Mouse (Mus musculus) limb, embryonic 13.5 days (tissue): Measurements from ENCODE around the gene Ptprd. TPM values are rescaled to one million over a fixed set of nuclear protein-coding genes. Genes with fewer than 3 reads are reported as not detected.

Experiments
- ATAC-seq: fragments of 200-750 bp; cut with Nextera tagmentation; 2 replicates; pipeline ENCODE4 v1.8.0; 2017; ENCODE audit warnings: low read depth, moderate number of reproducible peaks, moderate TSS enrichment; ENCODE audit not compliant: low FRiP score
- H3K27ac ChIP-seq: fragments of 300-500 bp; sonication (generic); 2 replicates; pipeline ENCODE4 v1.5.1; 2015; ENCODE audit warnings: inconsistent platforms, mild to moderate bottlenecking, moderate library complexity
- H3K27me3 ChIP-seq: fragments of 300-500 bp; sonication (generic); 2 replicates; pipeline ENCODE4 v1.6.1; 2015; ENCODE audit warnings: mild to moderate bottlenecking, inconsistent platforms
- H3K36me3 ChIP-seq: fragments of 300-500 bp; sonication (generic); 2 replicates; pipeline ENCODE4 v1.6.1; 2015; ENCODE audit warnings: inconsistent platforms, mild to moderate bottlenecking, moderate library complexity
- H3K4me1 ChIP-seq: fragments of 300-500 bp; sonication (generic); 2 replicates; pipeline ENCODE4 v1.6.1; 2015; ENCODE audit warnings: inconsistent platforms
- H3K4me2 ChIP-seq: fragments of 300-500 bp; sonication (generic); replicated peaks from 2 replicates; pipeline ENCODE4 v1.6.1; 2015; ENCODE audit warnings: inconsistent platforms, mild to moderate bottlenecking, moderate library complexity
- H3K4me3 ChIP-seq: fragments of 300-500 bp; sonication (generic); 2 replicates; pipeline ENCODE4 v1.5.1; 2015; ENCODE audit warnings: moderate library complexity, mild to moderate bottlenecking, inconsistent platforms
- H3K9ac ChIP-seq: fragments of 300-500 bp; sonication (generic); 2 replicates; pipeline ENCODE4 v1.6.1; 2015; ENCODE audit warnings: mild to moderate bottlenecking, inconsistent platforms
- H3K9me3 ChIP-seq: fragments of 300-500 bp; sonication (generic); 2 replicates; pipeline ENCODE4 v1.6.1; 2016; ENCODE audit warnings: inconsistent platforms
- WGBS: fragments of 180-500 bp; shearing (Covaris S2); methylation state at CpG from one replicate; pipeline ENCODE4 v1.1.7; 2015; 5-methylcytosine and 5-hydroxymethylcytosine counted together
- polyA plus RNA-seq: library from polyadenylated mRNA; unstranded; fragments of >200 nt; fragmentation: Nextera tagmentation; extraction: Ambion mirVana; gene quantifications from 2 replicates; pipeline ENCODE4 v1.2.1, GENCODE M21; 2015

The Ptprd gene
- polyA plus RNA-seq, 1 experiment from 2014 or later, result 38.6 TPM

- 73% methylated on average over 3 of the region's 3 CpGs for WGBS
- no peak for ATAC-seq
- no peaks in the 10 kb centered on the region; the same call in 1 of the 2 replicates for H3K36me3 ChIP-seq
- no peaks in the 10 kb centered on the region for H3K27me3 ChIP-seq
- H3K9ac ChIP-seq, result no peak overlapping the region
- no peak overlapping the region for H3K27ac ChIP-seq
- no peaks in the 10 kb centered on the region for H3K4me1 ChIP-seq
- no peak overlapping the region for H3K4me3 ChIP-seq
- no peaks in the 10 kb centered on the region for H3K9me3 ChIP-seq
- H3K4me2 ChIP-seq, result no peak overlapping the region
Observed at GRCm38 (mm10) chr4:76344059-76344458, 1867.7 kb downstream of the Ptprd start.

GRCm38 (mm10) chr4:76337926-76338325 is 1873.8 kb downstream of the Ptprd start:
- no peak for ATAC-seq
- Histone ChIP-seq H3K9ac (no peak overlapping the region), H3K9me3 (no peaks in the 10 kb centered on the region), H3K4me1 (no peaks in the 10 kb centered on the region), H3K4me2 (no peak overlapping the region), H3K36me3 (no peaks in the 10 kb centered on the region), H3K27ac (no peak overlapping the region), H3K4me3 (no peak overlapping the region), H3K27me3 (no peaks in the 10 kb centered on the region)
- WGBS, result 55% methylated on average over 1 of the region's 1 CpGs

GRCm38 (mm10) chr4:76327346-76327745 is 1884.4 kb downstream of the Ptprd start:
- Histone ChIP-seq H3K4me3 (peak overlapping the region; percentile 27), H3K9me3 (no peaks in the 10 kb centered on the region), H3K27me3 (no peaks in the 10 kb centered on the region), H3K9ac (peak overlapping the region; percentile 39; the same call in 1 of the 2 replicates), H3K27ac (peak overlapping the region; percentile 61; the same call in 1 of the 2 replicates), H3K4me2 (peak overlapping the region; percentile 57), H3K4me1 (peaks cover 30% of the 10 kb centered on the region), H3K36me3 (no peaks in the 10 kb centered on the region)
- 12% methylated on average over 11 of the region's 11 CpGs for WGBS
- no peak for ATAC-seq

- Histone ChIP-seq H3K9ac (no peak overlapping the region), H3K4me1 (peaks cover 32% of the 10 kb centered on the region), H3K4me2 (no peak overlapping the region), H3K4me3 (no peak overlapping the region), H3K36me3 (no peaks in the 10 kb centered on the region), H3K9me3 (no peaks in the 10 kb centered on the region), H3K27ac (no peak overlapping the region), H3K27me3 (no peaks in the 10 kb centered on the region)
- WGBS, result 87% methylated on average over 3 of the region's 3 CpGs
- ATAC-seq, result no peak
Observed at GRCm38 (mm10) chr4:76325646-76326045, 1886.1 kb downstream of the Ptprd start.

- H3K27me3 ChIP-seq, result no peaks in the 10 kb centered on the region
- H3K4me3 ChIP-seq, result no peak overlapping the region
- peaks cover 37% of the 10 kb centered on the region for H3K4me1 ChIP-seq
- H3K36me3 ChIP-seq, result no peaks in the 10 kb centered on the region
- no peak overlapping the region for H3K27ac ChIP-seq
- ATAC-seq, result peak; percentile 7; the same call in 1 of the 2 replicates
- H3K9me3 ChIP-seq, result no peaks in the 10 kb centered on the region
- no peak overlapping the region for H3K9ac ChIP-seq
- no peak overlapping the region for H3K4me2 ChIP-seq
- WGBS, result 69% methylated on average over 10 of the region's 10 CpGs
Observed at GRCm38 (mm10) chr4:76324928-76325327, 1886.8 kb downstream of the Ptprd start.

- peaks cover 41% of the 10 kb centered on the region for H3K4me1 ChIP-seq
- no peaks in the 10 kb centered on the region for H3K27me3 ChIP-seq
- H3K27ac ChIP-seq, result no peak overlapping the region
- ATAC-seq, result peak; percentile 55
- H3K36me3 ChIP-seq, result no peaks in the 10 kb centered on the region
- no peak overlapping the region for H3K4me3 ChIP-seq
- WGBS, result 48% methylated on average over 5 of the region's 5 CpGs
- no peak overlapping the region for H3K9ac ChIP-seq
- H3K4me2 ChIP-seq, result no peak overlapping the region
- no peaks in the 10 kb centered on the region for H3K9me3 ChIP-seq
Observed at GRCm38 (mm10) chr4:76324509-76324908, 1887.3 kb downstream of the Ptprd start.

GRCm38 (mm10) chr4:76319874-76320273 is 1891.9 kb downstream of the Ptprd start:
- Histone ChIP-seq H3K4me1 (peaks cover 23% of the 10 kb centered on the region), H3K9me3 (no peaks in the 10 kb centered on the region), H3K36me3 (peaks cover 5% of the 10 kb centered on the region), H3K4me3 (no peak overlapping the region), H3K9ac (no peak overlapping the region), H3K4me2 (no peak overlapping the region), H3K27me3 (no peaks in the 10 kb centered on the region), H3K27ac (no peak overlapping the region)
- 41% methylated on average over 4 of the region's 4 CpGs for WGBS
- peak; percentile 83 for ATAC-seq

- H3K27me3 ChIP-seq, result no peaks in the 10 kb centered on the region
- H3K27ac ChIP-seq, result no peak overlapping the region
- H3K9me3 ChIP-seq, result no peaks in the 10 kb centered on the region
- H3K9ac ChIP-seq, result no peak overlapping the region
- no peak overlapping the region for H3K4me3 ChIP-seq
- no peak overlapping the region for H3K4me2 ChIP-seq
- ATAC-seq, result no peak
- H3K36me3 ChIP-seq, result peaks cover 5% of the 10 kb centered on the region
- H3K4me1 ChIP-seq, result peaks cover 16% of the 10 kb centered on the region
- 87% methylated on average over 2 of the region's 2 CpGs for WGBS
Observed at GRCm38 (mm10) chr4:76315977-76316376, 1895.8 kb downstream of the Ptprd start.

GRCm38 (mm10) chr4:76313749-76314148 is 1898.0 kb downstream of the Ptprd start:
- WGBS, result 72% methylated on average over 3 of the region's 3 CpGs
- peaks cover 5% of the 10 kb centered on the region for H3K36me3 ChIP-seq
- H3K27me3 ChIP-seq, result no peaks in the 10 kb centered on the region
- H3K4me3 ChIP-seq, result no peak overlapping the region
- no peak for ATAC-seq
- no peaks in the 10 kb centered on the region for H3K9me3 ChIP-seq
- H3K4me2 ChIP-seq, result no peak overlapping the region
- peaks cover 5% of the 10 kb centered on the region for H3K4me1 ChIP-seq
- no peak overlapping the region for H3K27ac ChIP-seq
- no peak overlapping the region for H3K9ac ChIP-seq

- 80% methylated on average over 3 of the region's 3 CpGs for WGBS
- Histone ChIP-seq H3K4me3 (no peak overlapping the region), H3K9me3 (no peaks in the 10 kb centered on the region), H3K27ac (no peak overlapping the region), H3K9ac (no peak overlapping the region), H3K4me2 (no peak overlapping the region), H3K27me3 (no peaks in the 10 kb centered on the region), H3K4me1 (peaks cover 5% of the 10 kb centered on the region), H3K36me3 (peaks cover 5% of the 10 kb centered on the region)
- ATAC-seq, result no peak
Observed at GRCm38 (mm10) chr4:76312593-76312992, 1899.2 kb downstream of the Ptprd start.

GRCm38 (mm10) chr4:76305987-76306386 is 1905.8 kb downstream of the Ptprd start:
- 71% methylated on average over 5 of the region's 5 CpGs for WGBS

GRCm38 (mm10) chr4:76297375-76297774 is 1914.4 kb downstream of the Ptprd start:
- Histone ChIP-seq H3K36me3 (no peaks in the 10 kb centered on the region), H3K9ac (no peak overlapping the region), H3K27ac (no peak overlapping the region), H3K9me3 (no peaks in the 10 kb centered on the region), H3K4me2 (no peak overlapping the region), H3K27me3 (no peaks in the 10 kb centered on the region), H3K4me1 (peaks cover 4% of the 10 kb centered on the region; the same call in 1 of the 2 replicates), H3K4me3 (no peak overlapping the region)
- whole genome bisulfite sequencing, result 66% methylated on average over 3 of the region's 3 CpGs
- no peak for ATAC-seq

More at GRCm38 (mm10) chr4:76305987-76306386, 1905.8 kb downstream of the Ptprd start:
- H3K4me3 ChIP-seq, result no peak overlapping the region
- no peak overlapping the region for H3K9ac ChIP-seq
- H3K4me2 ChIP-seq, result no peak overlapping the region
- H3K27me3 ChIP-seq, result no peaks in the 10 kb centered on the region
- H3K27ac ChIP-seq, result no peak overlapping the region
- no peaks in the 10 kb centered on the region for H3K9me3 ChIP-seq
- no peaks in the 10 kb centered on the region for H3K36me3 ChIP-seq
- peak; percentile 40; the same call in 1 of the 2 replicates for ATAC-seq
- peaks cover 11% of the 10 kb centered on the region; the same call in 1 of the 2 replicates for H3K4me1 ChIP-seq

- ATAC-seq, result no peak
- 80% methylated on average over 8 of the region's 8 CpGs for WGBS
- H3K4me2 ChIP-seq, result no peak overlapping the region
Observed at GRCm38 (mm10) chr4:76292733-76293357, 1918.9 kb downstream of the Ptprd start.

More at GRCm38 (mm10) chr4:76292733-76293357, 1918.9 kb downstream of the Ptprd start:
- Histone ChIP-seq H3K27ac (no peak overlapping the region), H3K4me3 (no peak overlapping the region), H3K4me1 (peaks cover 13% of the 10 kb centered on the region), H3K9ac (no peak overlapping the region), H3K36me3 (no peaks in the 10 kb centered on the region), H3K27me3 (no peaks in the 10 kb centered on the region), H3K9me3 (no peaks in the 10 kb centered on the region)
